Mouse (Mus musculus): ENCODE results near the gene Cyp2c67.

GRCm38 (mm10) chr19:39648938-39649337 lies at the start of gene Cyp2c67:
- TF ChIP-seq CTCF (IDR thresholded peaks at IDR 0.05; ENCODE audit: low read depth, low read length): no peak
- no peak for TF ChIP-seq EP300 (IDR thresholded peaks at IDR 0.05; ENCODE audit: insufficient read depth, low read depth, low read length)
